In the genomic region with DNA sequence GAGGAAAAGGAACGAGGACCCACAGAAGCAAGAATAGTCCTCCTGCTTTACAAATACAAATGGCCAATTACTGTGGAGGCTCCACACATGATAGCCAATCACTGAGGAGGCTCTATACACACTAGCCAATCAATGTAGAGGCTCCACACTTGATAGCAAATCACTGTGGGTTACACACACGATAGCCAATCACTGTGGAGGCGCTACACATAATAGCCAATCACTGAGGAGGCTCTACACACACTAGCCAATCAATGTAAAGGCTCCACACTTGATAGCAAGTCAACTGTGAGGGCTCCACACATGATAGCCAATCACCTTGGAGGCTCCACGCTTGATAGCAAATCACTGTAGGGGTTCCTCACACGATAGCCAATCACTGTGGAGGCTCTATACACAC, we compare ENCODE assay signal across 16 mouse cellular contexts.
"Had no signal": no experiment of that assay in that cellular context is flagged by ENCODE, and none has a peak within 500 bp of the region (broad histone marks: within the 10 kb centered on the region; RNA-seq: fewer than 3 reads in every experiment).

No protein-coding gene starts in this region.

- DNase-seq: heart, postnatal 10 days; heart, postnatal 14 days; heart, postnatal 36 days; heart, postnatal 4 days; kidney, adult 11 months; kidney, adult 18-20 months; kidney, adult 2 months; kidney, adult 8-10 months; kidney, adult 9 months; kidney, postnatal 10 days; kidney, postnatal 14 days; kidney, postnatal 25 days; kidney, postnatal 36 days; kidney, postnatal 4 days; layer of hippocampus, adult 9-11 months; layer of hippocampus, postnatal 36 days had no signal
